ENCODE assay signal across 8 mouse cellular contexts in the genomic region with DNA sequence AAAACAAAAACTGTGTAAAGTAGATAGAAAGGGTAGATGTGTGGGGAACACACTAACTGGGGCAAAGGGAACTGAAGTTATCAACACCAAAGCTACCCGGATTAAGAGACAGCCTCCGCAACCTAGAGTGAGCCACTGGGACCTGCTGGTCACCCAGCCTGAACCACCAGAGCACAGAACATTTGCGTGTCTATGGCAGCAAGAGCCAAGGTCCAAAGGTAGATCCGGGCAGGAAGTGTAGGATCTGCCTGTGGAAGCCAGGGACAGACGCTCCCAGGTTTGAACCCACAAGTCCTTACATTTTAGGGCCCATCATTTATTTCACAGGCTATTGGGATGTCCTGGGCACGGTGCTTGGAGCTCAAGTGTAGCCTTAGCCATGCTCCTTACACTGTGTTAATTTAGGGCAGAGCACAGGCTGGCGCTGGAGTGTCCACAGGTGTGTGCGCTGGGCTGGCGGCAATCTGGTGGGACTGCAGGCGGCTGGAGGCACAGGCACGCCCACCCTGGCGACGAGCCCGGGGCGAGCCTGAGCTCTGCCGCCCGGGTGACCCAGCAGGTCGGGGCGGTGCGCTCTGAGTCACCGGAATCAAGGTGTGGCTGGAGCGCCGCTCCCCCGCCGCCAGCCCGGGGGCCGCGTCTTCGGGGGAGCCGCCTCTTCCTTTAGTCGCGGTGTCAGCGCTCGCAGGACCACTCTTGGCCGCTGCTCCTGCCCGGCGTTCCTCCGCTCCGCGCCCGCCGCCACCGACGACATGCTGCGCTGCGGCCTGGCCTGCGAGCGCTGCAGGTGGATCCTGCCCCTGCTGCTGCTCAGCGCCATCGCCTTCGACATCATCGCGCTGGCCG. TPM values are rescaled to one million over a fixed set of nuclear protein-coding genes. Genes with fewer than 3 reads are reported as not detected.
A peak's percentile ranks its signal among the peaks of the same experiment; 100 is the strongest.
DNase-seq lines count a peak whose midpoint lies in the region; ATAC-seq and TF ChIP-seq lines count a peak whose summit lies in the region.

TSS of gene Perp (plus strand) at position 580 of the 846 bp plus-strand sequence.

- H3K9ac ChIP-seq in heart, postnatal 0 days (replicated peaks; ENCODE audit: low read depth, low read length) = peak within 1 kb of the TSS; percentile 62

- DNase-seq in adrenal gland, postnatal 14 days = peak; percentile 57
- DNase-seq in embryonic facial prominence, embryonic 10.5 days (ENCODE audit: low spot score) = peak; percentile 73
- DNase-seq in heart, postnatal 0 days (ENCODE audit: low spot score) = peak; percentile 68
- DNase-seq in kidney, postnatal 10 days = peak; percentile 82
- DNase-seq in lung, postnatal 14 days = peak; percentile 64
- peak; percentile 69 for DNase-seq in ovary, postnatal 36 days (ENCODE audit: low spot score)
- peak; percentile 76 for DNase-seq in yolk sac, embryonic 10.5 days (ENCODE audit: low spot score)

- no peak for TF ChIP-seq CTCF in heart, postnatal 0 days (IDR thresholded peaks at IDR 0.05; ENCODE audit: low read depth)

- peak within 1 kb of the TSS; percentile 68 for H3K4me3 ChIP-seq in embryonic facial prominence, embryonic 10.5 days
- peak within 1 kb of the TSS; percentile 64 for H3K4me3 ChIP-seq in heart, postnatal 0 days (ENCODE audit: low read depth, low read length)

- no peaks in the 10 kb centered on the region for H3K36me3 ChIP-seq in embryonic facial prominence, embryonic 10.5 days (replicated peaks)
- H3K36me3 ChIP-seq in heart, postnatal 0 days (replicated peaks; ENCODE audit: control insufficient read depth, insufficient read depth, low read length) = no peaks in the 10 kb centered on the region

- peaks cover 57% of the 10 kb centered on the region for H3K27me3 ChIP-seq in embryonic facial prominence, embryonic 10.5 days (replicated peaks; ENCODE audit: low read depth, poor library complexity, severe bottlenecking)
- 0 out of 2 replicates have a peak, but pooled peaks cover 5% of the 10 kb centered on the region for H3K27me3 ChIP-seq in heart, postnatal 0 days (ENCODE audit: control insufficient read depth, insufficient read depth, low read length)

- H3K27ac ChIP-seq in embryonic facial prominence, embryonic 10.5 days (replicated peaks) = peak within 1 kb of the TSS; percentile 76
- peak within 1 kb of the TSS; percentile 85 for H3K27ac ChIP-seq in heart, postnatal 0 days (ENCODE audit: low read depth)

- no peak for TF ChIP-seq EP300 in heart, postnatal 0 days (IDR thresholded peaks at IDR 0.05; ENCODE audit: low read depth)

- H3K4me2 ChIP-seq in heart, postnatal 0 days (ENCODE audit: low read depth, low read length) = peak within 1 kb of the TSS; percentile 68

- H3K4me1 ChIP-seq in embryonic facial prominence, embryonic 10.5 days = peaks cover 10% of the 10 kb centered on the region
- H3K4me1 ChIP-seq in heart, postnatal 0 days (ENCODE audit: control insufficient read depth, insufficient read depth) = peaks cover 21% of the 10 kb centered on the region; the same call in 1 of the 2 replicates

- peak; percentile 81 for ATAC-seq in CD4-positive, CD25-positive, alpha-beta regulatory T cell, adult 4 months
- ATAC-seq in heart, postnatal 0 days (ENCODE audit: insufficient read depth, low read depth) = peak; percentile 88

- H3K9me3 ChIP-seq in embryonic facial prominence, embryonic 10.5 days = no peaks in the 10 kb centered on the region
- no peaks in the 10 kb centered on the region for H3K9me3 ChIP-seq in heart, postnatal 0 days (replicated peaks; ENCODE audit: control insufficient read depth, low read length)

- WGBS in embryonic facial prominence, embryonic 10.5 days = 3% methylated on average over 54 of the region's 54 CpGs
- WGBS in heart, postnatal 0 days = 4% methylated on average over 43 of the region's 54 CpGs

RNA-seq across cellular contexts. Expression of gene Perp, which starts in this region (rescaled TPM):
- polyA plus RNA-seq in CD4-positive, CD25-positive, alpha-beta regulatory T cell, adult 4 months (2017; shearing (Covaris generic)) = under 1 TPM; 0.65 to 0.84 TPM
- total RNA-seq in adrenal gland, postnatal 14 days (2021) = 3.2 and 9.8 TPM in 2 replicates
- 33.4 and 34.9 TPM in 2 replicates for polyA plus RNA-seq in embryonic facial prominence, embryonic 10.5 days (2016; fragmentation: Nextera tagmentation; extraction: Ambion mirVana)
- 497 and 547 TPM in 2 replicates for total RNA-seq in heart, postnatal 0 days (2014; rRNA removed; ENCODE audit: low replicate concordance)
- 391 and 395 TPM in 2 replicates for polyA plus RNA-seq in heart, postnatal 0 days (2015; fragmentation: Nextera tagmentation; extraction: Ambion mirVana)

Comparison
In these comparisons a context has a peak if more than half of its experiments do, and no peak if none do; other contexts are left out.
1. Peak in every context shown above with its lines: DNase-seq, ATAC-seq, H3K4me3 ChIP-seq and H3K27ac ChIP-seq.
2. RNA of gene Perp (total RNA-seq): 497 to 547 TPM in heart, postnatal 0 days; 3.2 to 9.8 TPM in adrenal gland, postnatal 14 days; every median in the first group is over 10 times any median in the second.
3. RNA of gene Perp (polyA plus RNA-seq): 391 to 395 TPM in heart, postnatal 0 days and 33.4 to 34.9 TPM in embryonic facial prominence, embryonic 10.5 days; 0.65 to 0.84 TPM in CD4-positive, CD25-positive, alpha-beta regulatory T cell, adult 4 months; every median in the first group is over 10 times any median in the second.
4. RNA of gene Perp (polyA plus RNA-seq): 391 to 395 TPM in heart, postnatal 0 days; 33.4 to 34.9 TPM in embryonic facial prominence, embryonic 10.5 days; every median in the first group is over 10 times any median in the second.
5. Peak in ATAC-seq in CD4-positive, CD25-positive, alpha-beta regulatory T cell, adult 4 months; RNA of the gene not detected or under 1 TPM.